Mouse (Mus musculus) CH12.LX (cell line): ENCODE data around the gene Gm5737. TPM values are rescaled to one million over a fixed set of nuclear protein-coding genes. Genes with fewer than 3 reads are reported as not detected.

ENCODE experiments used
- DNase-seq: peaks from one replicate; pipeline ENCODE4 v3.0.0-alpha.2; 2013; ENCODE audit errors: extremely low read depth
- H3K27ac ChIP-seq: 2 replicates; pipeline ENCODE4 v1.5.1; 2012; ENCODE audit warnings: low read depth, mild to moderate bottlenecking, control low read depth, moderate library complexity; ENCODE audit not compliant: insufficient read depth
- H3K27me3 ChIP-seq: replicated peaks from 2 replicates; pipeline ENCODE3; 2012; ENCODE audit warnings: inconsistent platforms
- H3K36me3 ChIP-seq, 2 experiments: replicated peaks in 1 of 2; 2 replicates each; pipeline versions ENCODE3 to v1.6.1; 2012; ENCODE audit warnings: inconsistent platforms in 1 of 2, low read length in 1 of 2, mild to moderate bottlenecking in 1 of 2, mixed read lengths in 1 of 2, moderate library complexity in 1 of 2; ENCODE audit not compliant: control insufficient read depth in 1 of 2, insufficient read depth in 1 of 2
- H3K4me1 ChIP-seq, 2 experiments: 2 replicates each; pipeline ENCODE4 v1.6.1; 2012; ENCODE audit warnings: inconsistent platforms in 1 of 2, moderate library complexity in 1 of 2; ENCODE audit not compliant: insufficient read depth in 2 of 2, control insufficient read depth in 1 of 2
- H3K4me2 ChIP-seq: 2 replicates; pipeline ENCODE4 v1.6.1; 2012; ENCODE audit warnings: low read depth, mild to moderate bottlenecking, control low read depth; ENCODE audit not compliant: poor library complexity, insufficient read depth, severe bottlenecking
- H3K4me3 ChIP-seq, 3 experiments: fragments of 150-350 bp in 1 of 3; sonication (generic) in 1 of 3; replicated peaks in 1 of 3; 2 replicates each; pipeline versions ENCODE3 to v1.5.1; 2011 to 2012; ENCODE audit warnings: low read depth in 2 of 3, low read length in 2 of 3, mild to moderate bottlenecking in 2 of 3, moderate library complexity in 2 of 3, control low read depth in 1 of 3, improper control_type of control experiment in 1 of 3, inconsistent platforms in 1 of 3, mixed read lengths in 1 of 3; ENCODE audit not compliant: poor library complexity in 1 of 3
- H3K79me2 ChIP-seq: replicated peaks from 2 replicates; pipeline ENCODE4 v1.6.1; 2012; ENCODE audit warnings: mild to moderate bottlenecking, moderate library complexity; ENCODE audit not compliant: control insufficient read depth, poor library complexity, insufficient read depth, severe bottlenecking; ENCODE audit errors: extremely low read depth
- H3K9ac ChIP-seq: 2 replicates; pipeline ENCODE4 v1.6.1; 2012; ENCODE audit warnings: low read depth, mild to moderate bottlenecking, control low read depth, moderate library complexity; ENCODE audit not compliant: insufficient read depth
- H3K9me3 ChIP-seq: replicated peaks from 2 replicates; pipeline ENCODE3; 2012; ENCODE audit warnings: low read length, inconsistent platforms, mixed read lengths
- CHD1 ChIP-seq: IDR thresholded peaks from 2 replicates; pipeline ENCODE4 v1.6.1; 2012; ENCODE audit warnings: low read depth, low read length, improper control_type of control experiment, inconsistent platforms
- CHD2 ChIP-seq: IDR thresholded peaks from 2 replicates; pipeline ENCODE4 v1.6.1; 2011; ENCODE audit warnings: low read length, improper control_type of control experiment
- CTCF ChIP-seq, 2 experiments: IDR thresholded peaks in 1 of 2; conservative IDR thresholded peaks in 1 of 2; 2 replicates each; pipeline ENCODE4 v1.5.1; 2011 to 2012; ENCODE audit warnings: low read depth in 2 of 2, low read length in 2 of 2, improper control_type of control experiment in 1 of 2, inconsistent platforms in 1 of 2, mild to moderate bottlenecking in 1 of 2, moderate library complexity in 1 of 2
- EP300 ChIP-seq: IDR thresholded peaks from 2 replicates; pipeline ENCODE4 v1.6.1; 2011; ENCODE audit warnings: low read length, improper control_type of control experiment
- ETS1 ChIP-seq: conservative IDR thresholded peaks from 2 replicates; pipeline ENCODE4 v1.6.1; 2012; ENCODE audit warnings: low read depth, mild to moderate bottlenecking, inconsistent platforms, low read length, improper control_type of control experiment, moderate library complexity
- GABPA ChIP-seq: IDR thresholded peaks from 2 replicates; pipeline ENCODE4 v1.6.1; 2012; ENCODE audit warnings: low read depth, low read length, improper control_type of control experiment, inconsistent platforms; ENCODE audit not compliant: insufficient replicate concordance
- HCFC1 ChIP-seq: IDR thresholded peaks from 2 replicates; pipeline ENCODE4 v1.6.1; 2012; ENCODE audit warnings: low read depth, mild to moderate bottlenecking, inconsistent platforms, low read length, improper control_type of control experiment
- JUND ChIP-seq: conservative IDR thresholded peaks from 2 replicates; pipeline ENCODE4 v1.6.1; 2011; ENCODE audit warnings: low read depth, low read length, improper control_type of control experiment
- MAFK ChIP-seq: IDR thresholded peaks from 2 replicates; pipeline ENCODE4 v1.6.1; 2011; ENCODE audit warnings: low read length, improper control_type of control experiment; ENCODE audit not compliant: insufficient replicate concordance
- MAX ChIP-seq: IDR thresholded peaks from 2 replicates; pipeline ENCODE4 v1.6.1; 2011; ENCODE audit warnings: low read length, improper control_type of control experiment
- MEF2A ChIP-seq: IDR thresholded peaks from 2 replicates; pipeline ENCODE4 v1.6.1; 2014; ENCODE audit warnings: low read depth, mild to moderate bottlenecking, inconsistent platforms, low read length, improper control_type of control experiment, borderline replicate concordance
- MXI1 ChIP-seq: IDR thresholded peaks from 2 replicates; pipeline ENCODE4 v1.6.1; 2011; ENCODE audit warnings: mild to moderate bottlenecking, low read depth, low read length, improper control_type of control experiment
- MYC ChIP-seq: IDR thresholded peaks from 2 replicates; pipeline ENCODE4 v1.6.1; 2011; ENCODE audit warnings: low read depth, mild to moderate bottlenecking, improper control_type of control experiment, low read length
- PAX5 ChIP-seq: IDR thresholded peaks from 2 replicates; pipeline ENCODE4 v1.6.1; 2012; ENCODE audit warnings: low read length, inconsistent platforms, mixed read lengths
- POLR2A ChIP-seq: IDR thresholded peaks from 2 replicates; pipeline ENCODE4 v1.6.1; 2011; ENCODE audit warnings: low read depth, mild to moderate bottlenecking, improper control_type of control experiment, low read length
- RAD21 ChIP-seq: IDR thresholded peaks from 2 replicates; pipeline ENCODE4 v1.6.1; 2011; ENCODE audit warnings: low read depth, mild to moderate bottlenecking, low read length, improper control_type of control experiment, moderate library complexity
- RCOR1 ChIP-seq: conservative IDR thresholded peaks from 2 replicates; pipeline ENCODE4 v1.6.1; 2012; ENCODE audit warnings: low read depth, mild to moderate bottlenecking, inconsistent platforms, low read length, improper control_type of control experiment
- SIN3A ChIP-seq: IDR thresholded peaks from 2 replicates; pipeline ENCODE4 v1.6.1; 2012; ENCODE audit warnings: low read length, improper control_type of control experiment, inconsistent platforms
- SMC3 ChIP-seq: IDR thresholded peaks from 2 replicates; pipeline ENCODE4 v1.6.1; 2011; ENCODE audit warnings: low read depth, low read length, improper control_type of control experiment
- UBTF ChIP-seq: IDR thresholded peaks from 2 replicates; pipeline ENCODE4 v1.6.1; 2012; ENCODE audit warnings: low read depth, mild to moderate bottlenecking, inconsistent platforms, low read length, improper control_type of control experiment, moderate library complexity
- USF1 ChIP-seq: IDR thresholded peaks from 2 replicates; pipeline ENCODE4 v1.6.1; 2014; ENCODE audit warnings: low read depth, mild to moderate bottlenecking, inconsistent platforms, low read length, improper control_type of control experiment
- ZC3H11A ChIP-seq: IDR thresholded peaks from 2 replicates; pipeline ENCODE4 v1.6.1; 2012; ENCODE audit warnings: low read depth, mild to moderate bottlenecking, inconsistent platforms, low read length, improper control_type of control experiment
- ZKSCAN1 ChIP-seq: IDR thresholded peaks from 2 replicates; pipeline ENCODE4 v1.6.1; 2012; ENCODE audit warnings: low read depth, inconsistent platforms, low read length, improper control_type of control experiment, borderline replicate concordance
- ZNF384 ChIP-seq: IDR thresholded peaks from 2 replicates; pipeline ENCODE4 v1.6.1; 2012; ENCODE audit warnings: low read depth, low read length, improper control_type of control experiment, inconsistent platforms
- dilution Hi-C: fragments of 300-500 bp; cut with MboI; formaldehyde crosslinking; loops from 2 replicates; pipeline ENCODE4 v1.14.3; 2020; ENCODE audit warnings: low sequenced_read_pairs; ENCODE audit not compliant: extremely low pct_unique_long_range_greater_than_20kb, extremely low pct_ligation_motif_present
- in situ Hi-C: fragments of 300-500 bp; cut with MboI; formaldehyde crosslinking; loops from 3 replicates; pipeline ENCODE4 v1.14.3; 2019; ENCODE audit warnings: low sequenced_read_pairs, low pct_ligation_motif_present, low pct_unique_long_range_greater_than_20kb, mixed read lengths
- polyA plus RNA-seq: library from polyadenylated mRNA; unstranded; fragments of >175 nt; gene quantifications from 2 replicates; pipeline ENCODE4 v1.2.1, GENCODE M21; 2012; ENCODE audit warnings: low read depth; ENCODE audit not compliant: insufficient read length
- total RNA-seq, 2 experiments: library from RNA; depleted of rRNA; stranded (reverse); fragments of 300-350 nt in 1 of 2; fragments of >200 nt in 1 of 2; gene quantifications; 2 replicates each; pipeline ENCODE4 v1.2.3; 2012 to 2014

Gm5737 gene
- total and polyA plus RNA-seq, 3 experiments = not detected

GRCm38 (mm10) chr7:120866684-120867083 is 54.5 kb downstream of the Gm5737 start:
- no peak overlapping the region for H3K9ac ChIP-seq
- H3K79me2 ChIP-seq = no peaks in the 10 kb centered on the region
- no peak for DNase-seq
- no peak overlapping the region for H3K27ac ChIP-seq
- TF ChIP-seq RCOR1 (no peak), MYC (no peak), ZNF384 (no peak), GABPA (no peak), HCFC1 (no peak), CHD2 (no peak), MXI1 (no peak)
- peaks cover 7 to 66% of the 10 kb centered on the region in 2 experiments; a peak in 3 of 4 replicates for H3K4me1 ChIP-seq
- peaks cover 0 to 4% of the 10 kb centered on the region in 2 experiments for H3K36me3 ChIP-seq
- H3K9me3 ChIP-seq = no peaks in the 10 kb centered on the region
- dilution Hi-C loops (no loop called here), in situ Hi-C loops (no loop called here)
- no peaks in the 10 kb centered on the region for H3K27me3 ChIP-seq
- H3K4me3 ChIP-seq = no peak overlapping the region
- H3K4me2 ChIP-seq = no peak overlapping the region

- in situ Hi-C loops (no loop called here), dilution Hi-C loops (no loop called here)
- no peaks in the 10 kb centered on the region for H3K9me3 ChIP-seq
- peaks cover 0 to 4% of the 10 kb centered on the region in 2 experiments for H3K36me3 ChIP-seq
- no peak overlapping the region for H3K4me3 ChIP-seq
- H3K4me2 ChIP-seq = no peak overlapping the region
- H3K27ac ChIP-seq = no peak overlapping the region
- no peaks in the 10 kb centered on the region for H3K79me2 ChIP-seq
- H3K9ac ChIP-seq = no peak overlapping the region
- no peak for DNase-seq
- peaks cover 7 to 56% of the 10 kb centered on the region in 2 experiments; a peak in 3 of 4 replicates for H3K4me1 ChIP-seq
- TF ChIP-seq ETS1 = no peak
- no peak for TF ChIP-seq MEF2A
- no peak for TF ChIP-seq ZC3H11A
- no peak for TF ChIP-seq JUND
- TF ChIP-seq SMC3 = no peak
- TF ChIP-seq MYC = no peak
- TF ChIP-seq MAX = no peak
- H3K27me3 ChIP-seq = no peaks in the 10 kb centered on the region
Observed at GRCm38 (mm10) chr7:120867720-120868119, 55.6 kb downstream of the Gm5737 start.

- Histone ChIP-seq H3K79me2 (no peaks in the 10 kb centered on the region), H3K36me3 (peaks cover 0 to 11% of the 10 kb centered on the region in 2 experiments), H3K27ac (no peak overlapping the region), H3K4me3 (no peak overlapping the region), H3K27me3 (no peaks in the 10 kb centered on the region), H3K4me2 (no peak overlapping the region), H3K9ac (no peak overlapping the region), H3K9me3 (no peaks in the 10 kb centered on the region), H3K4me1 (peaks cover 7 to 38% of the 10 kb centered on the region in 2 experiments; a peak in 3 of 4 replicates)
- no peak for DNase-seq
- in situ Hi-C loops = no loop called here
- TF ChIP-seq GABPA = no peak
- no peak for TF ChIP-seq USF1
- no peak for TF ChIP-seq MAFK
- no peak for TF ChIP-seq MAX
- TF ChIP-seq ETS1 = no peak
- no peak for TF ChIP-seq ZC3H11A
- no peak for TF ChIP-seq PAX5
- TF ChIP-seq RAD21 = no peak
- no peak for TF ChIP-seq MXI1
- TF ChIP-seq EP300 = no peak
- TF ChIP-seq SIN3A = no peak
- TF ChIP-seq POLR2A = no peak
- TF ChIP-seq ZKSCAN1 = no peak
- TF ChIP-seq CHD1 = no peak
- TF ChIP-seq CTCF (conservative IDR thresholded peaks at IDR 0.05 in 1 of 2, IDR thresholded peaks at IDR 0.05 in 1 of 2; ENCODE audit: low read depth in 2 of 2, low read length in 2 of 2) = no peak
- no peak for TF ChIP-seq MEF2A
- TF ChIP-seq SMC3 = no peak
- TF ChIP-seq JUND = no peak
- no peak for TF ChIP-seq CHD2
- TF ChIP-seq UBTF = no peak
- dilution Hi-C loops = no loop called here
Observed at GRCm38 (mm10) chr7:120869883-120870282, 57.7 kb downstream of the Gm5737 start.
